In the genomic region with DNA sequence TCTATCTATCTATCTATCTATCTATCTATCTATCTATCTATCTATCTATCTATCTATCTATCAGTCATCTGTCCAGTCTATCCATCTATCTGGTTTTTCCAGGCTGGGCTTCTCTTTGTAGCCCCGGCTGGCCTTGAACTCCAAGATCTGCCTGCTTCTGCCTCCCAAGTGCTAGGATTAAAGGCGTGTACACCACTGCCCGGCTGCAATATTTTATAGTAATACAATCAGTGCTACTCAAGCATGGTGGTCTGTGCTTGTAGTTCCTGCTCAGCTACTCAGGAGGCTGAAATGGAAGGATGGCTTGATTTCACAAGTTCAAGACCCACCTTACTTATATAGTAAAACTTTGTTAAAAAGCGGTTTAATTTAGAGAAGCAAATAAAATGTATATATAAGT, we compare ENCODE assay signal across 8 mouse cellular contexts.
"Had no signal": no experiment of that assay in that cellular context is flagged by ENCODE, and none has a peak within 500 bp of the region (broad histone marks: within the 10 kb centered on the region; RNA-seq: fewer than 3 reads in every experiment).

No protein-coding gene starts in this region.

- H3K9me3 ChIP-seq: heart, embryonic 15.5 days; hindbrain, embryonic 12.5 days; hindbrain, embryonic 13.5 days; hindbrain, embryonic 15.5 days; intestine, embryonic 15.5 days; kidney, embryonic 15.5 days had no signal

- H3K27ac ChIP-seq: left cerebral cortex, adult 2 months had no signal

- H3K27me3 ChIP-seq: hindbrain, embryonic 12.5 days; hindbrain, embryonic 15.5 days; intestine, embryonic 15.5 days; kidney, embryonic 15.5 days had no signal

- H3K4me1 ChIP-seq: intestine, embryonic 15.5 days had no signal

- H3K36me3 ChIP-seq: heart, embryonic 12.5 days; heart, embryonic 15.5 days; hindbrain, embryonic 12.5 days; intestine, embryonic 15.5 days; kidney, embryonic 15.5 days had no signal
